Mouse (Mus musculus) olfactory bulb, adult 2 months (tissue): ENCODE measurements around the gene Cul1. TPM values are rescaled to one million over a fixed set of nuclear protein-coding genes. Genes with fewer than 3 reads are reported as not detected.

Experiments used
- H3K27ac ChIP-seq: fragments of 200-500 bp; 2 replicates; pipeline ENCODE4 v1.5.1; 2012; ENCODE audit warnings: low read depth, low read length; ENCODE audit not compliant: insufficient read depth
- H3K4me1 ChIP-seq: fragments of 200-500 bp; 2 replicates; pipeline ENCODE4 v1.6.1; 2012; ENCODE audit warnings: low read length; ENCODE audit not compliant: control insufficient read depth, insufficient read depth
- H3K4me3 ChIP-seq: fragments of 200-500 bp; 2 replicates; pipeline ENCODE4 v1.5.1; 2012; ENCODE audit warnings: mild to moderate bottlenecking, low read depth, low read length, moderate library complexity; ENCODE audit not compliant: insufficient read depth
- CTCF ChIP-seq: fragments of 200-500 bp; IDR thresholded peaks from 2 replicates; pipeline ENCODE4 v1.5.1; 2012; ENCODE audit warnings: low read depth, mild to moderate bottlenecking, low read length, moderate library complexity; ENCODE audit not compliant: insufficient read depth
- POLR2A ChIP-seq: fragments of 200-500 bp; IDR thresholded peaks from 2 replicates; pipeline ENCODE4 v1.6.1; 2012; ENCODE audit warnings: mild to moderate bottlenecking, low read depth, low read length, moderate library complexity; ENCODE audit not compliant: insufficient read depth
- WGBS: fragments of 180-500 bp; shearing (Covaris S2); methylation state at CpG from one replicate; pipeline ENCODE4 v1.1.7; 2018; 5-methylcytosine and 5-hydroxymethylcytosine counted together
- polyA plus RNA-seq: library from polyadenylated mRNA; stranded (reverse); fragments of >200 nt; gene quantifications from 2 replicates; pipeline ENCODE4 v1.2.4, GENCODE M21; 2012; ENCODE audit warnings: low replicate concordance; ENCODE audit not compliant: missing spikeins, insufficient read depth, insufficient read length

Gene Cul1
- polyA plus RNA-seq, 1 experiment = 268 TPM

DNA sequence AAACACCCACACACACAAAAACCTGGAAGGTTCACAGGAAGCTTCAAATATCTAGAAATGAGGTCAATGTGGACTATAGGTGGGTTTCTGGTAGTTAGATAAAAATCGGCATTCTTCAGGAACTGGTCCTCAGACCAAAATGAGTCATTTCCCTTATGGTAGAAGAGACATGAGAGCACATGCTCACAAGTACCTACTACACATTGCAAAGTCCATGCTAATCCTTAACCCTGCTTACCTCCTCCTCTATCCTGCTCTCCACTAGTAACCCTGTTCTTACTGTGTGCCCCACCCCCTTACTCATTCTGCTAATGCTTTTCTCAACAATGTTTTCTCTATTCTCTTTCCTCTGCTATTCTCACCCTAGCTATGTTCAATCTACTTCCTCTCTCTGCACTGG lies 74.5 kb downstream of the Cul1 start:
- no peaks in the 10 kb centered on the region for H3K4me1 ChIP-seq
- no peak overlapping the region for H3K4me3 ChIP-seq
- no peak overlapping the region for H3K27ac ChIP-seq
- WGBS = 87% methylated on average over 1 of the region's 1 CpGs
- TF ChIP-seq CTCF = no peak
- TF ChIP-seq POLR2A = no peak

- 79% methylated on average over 1 of the region's 1 CpGs for WGBS
- no peaks in the 10 kb centered on the region for H3K4me1 ChIP-seq
- no peak overlapping the region for H3K4me3 ChIP-seq
- TF ChIP-seq POLR2A (no peak), CTCF (no peak)
- H3K27ac ChIP-seq = no peak overlapping the region
Measured at GRCm38 (mm10) chr6:47532547-47532946, 79.3 kb downstream of the Cul1 start.

GRCm38 (mm10) chr6:47535333-47535732 lies 82.1 kb downstream of the Cul1 start:
- Histone ChIP-seq H3K27ac (no peak overlapping the region), H3K4me3 (no peak overlapping the region), H3K4me1 (no peaks in the 10 kb centered on the region)
- TF ChIP-seq CTCF = no peak
- TF ChIP-seq POLR2A = no peak
- 77% methylated on average over 5 of the region's 5 CpGs for WGBS

- no peak overlapping the region for H3K4me3 ChIP-seq
- TF ChIP-seq POLR2A = no peak
- TF ChIP-seq CTCF = no peak
- no peaks in the 10 kb centered on the region for H3K4me1 ChIP-seq
- no peak overlapping the region for H3K27ac ChIP-seq
- WGBS = 93% methylated on average over 4 of the region's 4 CpGs
Measured at GRCm38 (mm10) chr6:47552280-47552679, 99.1 kb downstream of the Cul1 start.

DNA sequence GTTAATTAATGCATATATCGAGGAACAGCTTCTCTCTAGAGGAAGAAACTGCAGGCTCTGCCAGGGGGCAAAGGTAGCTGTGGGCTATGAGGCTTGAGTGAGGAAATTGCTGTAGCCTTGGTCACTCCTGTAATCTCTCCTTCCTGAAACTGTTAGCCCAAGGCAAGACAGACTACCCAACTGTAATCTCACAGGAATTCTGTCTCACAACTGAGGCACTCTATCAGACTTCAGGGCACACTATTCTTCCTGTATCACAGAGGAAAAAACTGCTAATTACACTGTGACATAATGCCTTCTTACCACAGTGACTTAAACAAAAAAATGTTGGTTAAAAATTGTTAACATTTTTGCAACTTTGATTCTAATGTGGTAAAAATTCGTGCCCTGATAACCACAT lies 106.1 kb downstream of the Cul1 start:
- TF ChIP-seq CTCF = no peak
- no peak for TF ChIP-seq POLR2A
- 80% methylated on average over 2 of the region's 2 CpGs for WGBS
- Histone ChIP-seq H3K4me3 (no peak overlapping the region), H3K27ac (no peak overlapping the region), H3K4me1 (0 out of 2 replicates have a peak, but pooled peaks cover 2% of the 10 kb centered on the region)

DNA sequence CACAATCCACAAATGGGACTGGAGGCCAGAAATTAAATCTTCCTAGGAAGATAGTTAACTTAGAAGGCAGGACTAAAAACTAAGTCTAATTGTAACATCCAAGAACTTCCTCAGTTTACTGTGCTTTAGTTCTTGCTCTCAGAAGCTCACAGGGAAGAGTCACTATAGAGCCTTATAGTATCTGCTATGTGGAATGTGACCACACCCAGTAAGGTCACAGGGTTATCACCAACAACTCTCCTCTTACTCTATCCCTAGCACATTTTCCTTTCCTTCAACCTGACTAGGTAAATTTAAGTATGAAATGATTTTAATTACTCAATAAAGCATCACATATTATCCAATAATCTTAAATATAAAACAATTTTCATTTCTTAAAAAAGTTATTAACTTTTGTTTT lies 107.2 kb downstream of the Cul1 start:
- Histone ChIP-seq H3K27ac (no peak overlapping the region), H3K4me1 (0 out of 2 replicates have a peak, but pooled peaks cover 2% of the 10 kb centered on the region), H3K4me3 (no peak overlapping the region)
- TF ChIP-seq CTCF (no peak), POLR2A (no peak)

DNA sequence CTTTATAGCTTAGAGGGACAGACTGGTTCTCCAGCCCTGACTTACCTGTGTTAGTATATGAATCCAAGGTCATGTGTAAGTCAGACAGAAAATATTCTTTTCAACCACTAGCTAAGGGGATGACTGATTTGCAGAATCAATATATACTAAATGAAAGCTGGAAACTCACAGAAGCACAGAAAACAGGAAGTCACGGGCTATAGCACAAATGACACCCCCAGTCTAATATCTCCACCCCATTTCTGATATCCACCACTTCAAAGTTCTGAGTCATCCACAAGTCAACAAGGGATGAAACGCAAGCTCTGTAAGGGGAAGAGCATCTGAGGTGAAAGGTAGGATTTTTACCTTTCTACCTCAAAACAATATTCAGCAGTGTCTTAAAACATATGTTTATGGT lies 107.6 kb downstream of the Cul1 start:
- Histone ChIP-seq H3K27ac (no peak overlapping the region), H3K4me1 (0 out of 2 replicates have a peak, but pooled peaks cover 2% of the 10 kb centered on the region), H3K4me3 (no peak overlapping the region)
- 72% methylated on average over 2 of the region's 2 CpGs for WGBS
- TF ChIP-seq POLR2A (no peak), CTCF (no peak)

DNA sequence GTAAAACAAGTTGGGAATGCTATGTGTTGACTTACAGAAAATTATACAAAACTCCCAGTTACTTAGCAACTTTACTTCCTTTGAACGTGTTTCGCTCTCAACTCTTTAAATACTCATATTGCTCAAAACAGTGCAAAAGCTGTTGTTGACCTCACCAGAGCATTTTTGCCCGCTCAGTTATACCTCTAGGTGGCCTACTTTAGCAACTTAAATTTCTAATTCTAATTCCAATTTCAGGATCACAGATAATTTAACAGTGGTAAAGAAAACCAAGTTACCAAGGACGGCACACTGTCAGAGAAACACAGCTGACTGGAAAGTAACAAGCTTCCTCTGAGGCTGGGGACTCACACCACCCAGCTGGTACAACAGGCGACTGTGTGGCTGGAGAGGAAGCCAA lies 108.2 kb downstream of the Cul1 start:
- WGBS = 55% methylated on average over 5 of the region's 5 CpGs
- Histone ChIP-seq H3K4me3 (no peak overlapping the region), H3K27ac (no peak overlapping the region), H3K4me1 (0 out of 2 replicates have a peak, but pooled peaks cover 2% of the 10 kb centered on the region)
- TF ChIP-seq POLR2A = no peak
- TF ChIP-seq CTCF = no peak

- no peak overlapping the region for H3K4me3 ChIP-seq
- H3K4me1 ChIP-seq = 0 out of 2 replicates have a peak, but pooled peaks cover 2% of the 10 kb centered on the region
- no peak overlapping the region for H3K27ac ChIP-seq
- TF ChIP-seq POLR2A = no peak
- TF ChIP-seq CTCF = no peak
- 86% methylated on average over 1 of the region's 1 CpGs for WGBS
Measured at GRCm38 (mm10) chr6:47565326-47566035, 112.3 kb downstream of the Cul1 start.

GRCm38 (mm10) chr6:47572887-47573286 lies 119.7 kb downstream of the Cul1 start:
- TF ChIP-seq CTCF (no peak), POLR2A (no peak)
- H3K4me1 ChIP-seq = no peaks in the 10 kb centered on the region
- H3K27ac ChIP-seq = no peak overlapping the region
- H3K4me3 ChIP-seq = no peak overlapping the region
- WGBS = 94% methylated on average over 2 of the region's 2 CpGs

Other genes starting within 250 kb of the Cul1 start
- not detected in 2 replicates for gene Ezh2, start 141.9 kb downstream of the Cul1 start, polyA plus RNA-seq